Mouse (Mus musculus) spleen, adult 2 months (tissue): ENCODE data around the gene Gm43517.

Experiments
- CTCF ChIP-seq: fragments of 200-500 bp; IDR thresholded peaks from 2 replicates; pipeline ENCODE4 v1.5.1; 2011; ENCODE audit warnings: mild to moderate bottlenecking, inconsistent platforms; ENCODE audit not compliant: insufficient read depth, insufficient read length, insufficient replicate concordance; ENCODE audit errors: extremely low read depth
- POLR2A ChIP-seq: fragments of 200-500 bp; IDR thresholded peaks from 2 replicates; pipeline ENCODE4 v1.6.1; 2011; ENCODE audit warnings: low read depth, low read length, inconsistent platforms

DNA sequence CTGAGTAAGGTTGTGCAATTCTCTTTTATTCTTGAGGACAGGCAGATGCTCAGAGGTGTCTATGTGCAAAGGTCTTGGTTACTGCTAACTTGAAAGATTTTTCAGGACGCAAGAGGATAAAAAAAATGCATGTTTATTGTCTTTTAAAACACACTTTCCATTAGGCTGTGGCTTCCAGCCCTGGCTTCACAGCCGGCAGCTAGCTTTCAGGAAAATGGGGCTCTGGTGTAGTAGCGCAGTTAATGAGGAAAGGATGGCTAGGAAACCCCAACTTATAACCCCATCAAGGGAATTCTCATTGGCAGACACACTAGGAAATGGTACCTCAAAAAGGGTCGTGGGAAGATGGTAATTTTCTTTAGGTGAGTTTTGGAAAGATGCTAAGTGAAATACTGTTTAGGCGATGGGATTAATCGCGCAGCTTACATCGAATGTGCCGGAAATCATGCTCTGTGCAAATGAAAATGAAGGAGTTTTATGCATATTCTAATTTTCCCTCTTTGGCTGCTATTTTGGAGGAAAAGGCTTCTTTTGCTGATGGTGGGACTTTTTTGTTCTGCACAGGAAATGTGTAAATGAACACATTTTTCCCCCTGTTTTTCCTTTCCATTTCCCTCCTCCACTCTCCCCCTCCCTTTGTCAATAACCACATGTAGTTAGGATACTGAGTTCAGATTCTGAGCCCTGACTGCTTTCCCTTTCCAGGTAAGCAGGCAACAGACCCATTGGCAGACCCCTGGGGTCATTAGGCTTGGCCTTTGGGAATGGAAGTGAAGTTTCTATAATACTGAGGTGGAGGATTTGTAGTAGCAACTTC, 15.3 kb downstream of the Gm43517 start:
- TF ChIP-seq CTCF (no peak), POLR2A (no peak)
